Mouse (Mus musculus) adrenal gland (tissue): ENCODE data around the gene Il4.

Experiments used
- intact Hi-C: fragments of 180-260 bp; cut with DNase I; formaldehyde crosslinking; loops from one replicate; pipeline ENCODE4 v1.15.1; 2025

The Il4 gene

DNA sequence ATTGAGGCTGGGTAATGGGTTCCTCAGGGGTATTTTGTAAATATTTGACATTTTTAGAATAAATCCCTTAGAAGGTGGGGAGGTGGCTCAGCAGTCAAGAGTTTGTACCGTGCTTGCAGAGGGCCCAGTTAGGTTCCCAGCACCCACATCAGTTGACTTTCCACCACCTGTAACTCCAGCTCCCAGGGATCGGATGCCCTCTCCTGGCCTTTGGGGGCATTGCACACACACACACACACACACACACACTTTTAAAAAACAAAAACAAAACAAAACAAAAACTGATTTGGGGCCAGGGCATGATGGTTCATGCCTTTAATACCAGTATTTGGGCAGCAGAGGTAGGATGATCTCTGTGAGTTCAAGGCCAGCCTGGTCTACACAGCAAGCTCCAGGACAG is 5.7 kb upstream of the Il4 start:
- intact Hi-C loops: loop anchor here (5.0 kb wide), 1 partner anchor 87 kb away; no protein-coding TSS in a partner anchor

DNA sequence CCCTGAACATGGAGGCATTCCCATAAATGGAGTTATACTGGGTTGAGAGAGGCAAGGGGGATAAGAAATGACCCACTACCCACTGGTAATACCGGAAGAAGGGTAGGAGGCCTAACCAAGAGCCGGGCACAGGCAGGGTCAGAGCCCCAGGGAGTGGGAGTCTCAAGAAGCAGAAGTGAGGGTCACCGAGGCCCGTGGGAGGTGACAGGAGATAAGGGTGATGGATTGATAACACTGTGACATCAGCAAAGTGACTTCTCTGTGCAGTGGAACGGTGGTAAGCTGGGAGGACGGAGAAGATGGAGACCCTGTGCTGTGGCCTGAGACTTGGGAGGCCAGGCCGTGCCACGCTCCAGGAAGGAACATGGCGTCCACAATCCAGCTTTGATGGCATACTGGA is 5.1 kb upstream of the Il4 start:
- intact Hi-C loops: loop anchor here (5.0 kb wide), 1 partner anchor 86 kb away; no protein-coding TSS in a partner anchor

DNA sequence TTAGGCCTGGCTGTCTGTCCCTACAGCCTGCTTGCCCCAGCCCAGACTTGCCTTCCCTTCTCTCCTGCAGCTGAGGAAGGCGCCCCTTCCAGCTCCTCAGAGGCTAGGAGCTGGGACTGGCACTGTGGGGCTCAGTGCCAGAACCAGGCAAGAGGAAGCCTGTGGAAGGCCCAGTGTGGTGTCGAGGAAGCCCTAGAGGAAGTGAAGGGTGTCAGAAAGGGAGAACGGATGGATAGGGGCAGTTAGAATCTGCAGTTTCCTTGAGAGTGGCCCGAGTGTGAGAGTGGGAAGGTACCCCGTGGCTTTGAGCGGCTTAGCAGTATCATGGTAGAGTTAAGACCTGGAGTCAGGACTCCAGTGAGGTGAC is 4.0 kb upstream of the Il4 start:
- intact Hi-C loops: loop anchor here (5.0 kb wide), 1 partner anchor 85 kb away; no protein-coding TSS in a partner anchor

DNA sequence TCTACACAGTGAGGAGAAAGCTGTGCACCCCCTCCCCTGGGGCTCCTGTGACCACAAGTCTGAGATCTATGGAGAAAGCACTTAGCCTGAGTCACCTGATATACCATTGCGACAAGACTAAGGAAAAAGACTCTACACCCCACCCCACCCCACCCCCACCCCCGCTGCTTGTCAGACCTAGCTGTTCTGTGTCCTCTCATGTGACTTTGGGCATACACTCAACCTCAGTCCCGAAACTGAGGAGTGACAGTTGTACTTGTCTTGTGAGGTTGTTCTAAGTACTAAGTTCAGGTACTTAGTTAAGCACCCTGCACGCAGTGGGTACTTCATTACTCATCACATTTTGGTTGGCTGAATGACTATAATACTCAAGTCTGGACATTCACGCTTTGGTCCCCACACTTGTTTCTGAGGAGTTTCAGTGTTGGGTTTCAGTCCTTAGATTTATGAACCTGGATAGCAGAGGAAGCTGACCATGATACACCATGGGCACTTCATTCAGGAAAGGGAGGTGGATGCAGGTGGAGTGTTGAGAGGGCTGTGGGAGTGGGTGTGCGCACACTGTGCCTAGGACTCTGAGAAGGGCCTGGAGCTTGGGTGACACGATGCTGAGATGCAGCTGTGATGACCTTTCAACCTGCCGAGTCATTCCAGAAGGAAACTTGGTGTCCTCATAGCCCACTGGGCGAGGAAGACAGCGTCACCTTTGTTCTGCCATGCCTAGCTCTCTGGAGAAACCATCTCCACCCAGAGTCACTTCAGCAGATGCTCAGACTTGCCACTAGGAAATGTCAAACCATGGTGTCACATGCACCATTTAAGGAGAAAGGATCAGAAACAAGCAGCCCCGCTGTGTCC is 3.3 kb upstream of the Il4 start:
- intact Hi-C loops: loop anchor here (5.0 kb wide), 1 partner anchor 85 kb away; no protein-coding TSS in a partner anchor

DNA sequence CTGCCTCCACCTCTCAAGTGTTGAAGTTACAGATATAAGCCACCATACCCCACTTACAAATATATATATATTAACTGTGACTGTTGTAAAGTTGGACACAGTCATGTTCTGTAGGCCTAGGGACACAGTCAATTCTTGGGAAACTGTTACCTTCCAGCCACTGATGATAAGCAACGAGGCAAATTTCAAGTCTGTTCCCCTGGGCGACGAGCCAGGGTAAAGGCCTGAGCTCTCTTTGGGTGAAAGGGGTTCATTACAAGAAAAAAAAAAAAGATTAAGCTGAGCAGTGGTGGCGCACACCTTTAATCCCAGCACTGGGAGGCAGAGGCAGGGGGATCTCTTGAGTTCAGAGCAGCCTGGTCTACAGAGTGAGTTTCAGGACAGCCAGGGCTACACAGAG is 1.6 kb upstream of the Il4 start:
- intact Hi-C loops: loop anchor here (5.0 kb wide), 1 partner anchor 83 kb away; no protein-coding TSS in a partner anchor

DNA sequence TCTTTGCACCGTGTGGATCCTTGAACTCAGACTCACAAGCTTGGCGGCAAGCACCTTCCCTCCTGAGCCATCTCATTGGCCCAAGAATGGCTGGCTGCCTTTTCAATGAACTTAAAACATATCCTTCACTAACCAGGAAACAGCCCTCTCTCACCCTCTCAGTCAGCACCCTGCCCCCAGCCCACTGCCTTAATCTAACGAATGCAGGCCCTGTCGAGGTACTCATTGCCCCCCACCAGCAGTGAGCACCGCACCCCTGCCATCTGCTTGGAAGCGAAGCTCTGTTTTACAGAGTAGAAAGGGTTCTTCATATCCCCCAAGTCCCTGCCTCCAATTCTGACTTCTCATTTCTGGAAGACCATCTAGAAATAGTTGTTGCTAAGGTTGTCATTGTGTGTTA is 959 bp upstream of the Il4 start:
- intact Hi-C loops: no loop called here

DNA sequence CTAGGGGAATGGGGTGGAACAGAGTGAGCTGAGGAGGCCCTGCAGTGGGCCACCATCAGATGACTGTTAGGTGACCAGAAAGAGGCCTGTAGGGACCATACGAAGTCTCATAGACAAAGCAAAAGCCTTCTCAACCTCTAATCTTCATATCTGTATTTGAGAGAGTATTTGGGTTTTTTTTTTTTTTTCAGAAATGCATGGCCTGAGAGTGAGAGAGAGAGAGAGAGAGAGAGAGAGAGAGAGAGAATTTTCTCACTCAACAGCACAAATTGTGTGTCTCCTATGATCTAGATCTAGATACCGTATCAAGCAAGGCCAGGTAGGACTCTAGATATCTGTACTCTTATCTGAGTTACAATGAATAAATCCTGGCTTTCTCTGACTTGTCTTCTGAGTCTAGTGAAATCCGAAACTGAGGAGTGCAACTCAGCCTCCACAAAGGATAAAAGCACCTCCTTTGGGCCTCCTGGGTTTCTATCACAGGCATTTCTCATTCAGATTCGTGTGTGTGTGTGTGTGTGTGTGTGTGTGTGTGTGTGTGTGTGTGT is 833 bp downstream of the Il4 start:
- intact Hi-C loops: no loop called here

DNA sequence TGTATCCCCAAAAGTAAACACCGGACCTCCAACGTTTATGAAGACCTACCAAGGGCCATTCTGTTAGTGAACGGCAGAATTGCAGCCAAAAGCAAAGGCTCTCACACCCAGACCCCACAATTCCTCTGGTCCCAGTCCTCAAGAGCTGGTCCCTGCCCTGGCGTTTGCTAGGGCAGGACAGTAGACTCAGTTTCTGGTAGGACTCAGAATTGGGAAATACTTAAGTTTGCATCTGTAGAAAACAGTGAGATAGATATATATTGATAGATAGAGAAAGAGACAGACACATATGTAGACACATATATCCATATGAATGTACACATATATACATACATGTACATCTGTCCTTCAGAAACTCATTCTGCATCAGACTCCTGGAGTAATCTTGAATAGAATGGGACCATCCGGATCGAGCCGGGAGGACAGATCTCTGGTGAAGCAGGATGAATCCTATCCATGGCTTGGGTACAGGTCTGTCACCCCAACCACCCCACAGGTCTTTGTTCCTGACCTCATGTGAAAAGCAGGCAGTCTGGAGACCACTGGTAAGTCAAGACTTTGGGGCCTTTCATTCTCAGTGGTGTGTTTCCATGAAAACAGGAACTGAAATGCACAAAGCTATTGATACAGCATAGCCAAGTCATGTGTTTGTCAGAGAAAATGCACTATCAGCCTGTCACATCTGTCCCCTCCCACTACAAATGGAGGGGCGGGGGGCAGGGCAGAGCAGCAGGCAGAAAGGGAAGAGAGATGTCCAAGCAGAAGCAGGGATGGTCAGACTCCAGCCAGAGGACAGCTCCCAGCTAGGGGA is 1.5 kb downstream of the Il4 start:
- intact Hi-C loops: no loop called here

DNA sequence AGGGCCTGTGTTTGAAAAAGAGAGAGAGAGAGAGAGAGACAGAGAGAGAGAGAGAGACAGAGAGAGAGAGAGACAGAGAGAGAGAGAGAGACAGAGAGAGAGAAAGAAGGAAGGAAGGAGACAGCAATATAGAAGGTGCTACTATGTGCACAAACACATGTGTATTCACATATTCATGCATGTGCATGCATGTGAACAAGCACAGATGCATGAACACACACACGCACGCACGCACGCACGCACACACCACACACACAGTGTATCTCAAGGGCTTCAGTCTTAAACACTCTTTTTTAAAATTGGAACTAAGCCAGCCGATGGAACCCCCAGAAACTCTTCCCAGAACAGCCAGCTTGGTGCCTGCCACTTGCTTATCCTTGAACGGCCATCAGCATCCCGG is 2.9 kb downstream of the Il4 start:
- intact Hi-C loops: no loop called here

DNA sequence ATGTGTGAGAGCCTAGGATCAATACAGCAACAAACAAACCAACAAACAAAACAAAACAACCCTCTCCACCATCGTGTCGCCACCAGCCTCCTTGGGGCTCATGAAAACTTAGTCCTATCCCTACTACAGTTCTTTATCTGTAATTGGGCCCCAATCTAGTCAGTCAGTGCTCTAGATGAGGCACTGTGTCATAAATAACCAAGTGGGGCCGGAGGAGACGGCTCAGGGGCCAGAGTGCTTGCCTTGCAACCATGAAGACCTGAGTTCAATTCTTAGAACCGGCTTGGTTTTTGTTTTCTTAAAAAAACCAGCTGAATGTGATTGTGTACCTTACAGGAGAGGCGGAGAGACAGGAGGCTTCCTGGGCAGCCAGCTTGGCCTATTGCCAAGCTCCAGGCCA is 3.3 kb downstream of the Il4 start:
- intact Hi-C loops: no loop called here

DNA sequence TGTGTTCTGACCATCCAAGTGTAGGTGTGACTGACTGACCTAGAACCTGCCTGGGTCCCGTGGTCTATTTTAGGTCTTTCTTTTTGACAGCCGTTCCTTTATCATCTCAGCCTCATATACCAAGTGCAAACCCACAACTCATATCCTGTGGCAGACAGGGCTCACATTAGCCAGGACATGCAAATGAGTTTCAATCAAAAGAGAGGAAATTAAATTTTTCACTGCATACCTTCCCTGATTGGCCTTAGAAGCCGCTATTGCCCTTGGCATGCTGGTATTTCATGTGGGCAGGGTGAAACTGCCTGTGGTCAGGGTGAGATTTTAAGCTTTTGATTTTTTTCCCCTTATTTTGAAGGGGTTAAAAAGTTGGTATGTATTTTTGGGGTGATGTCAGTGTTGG is 8.8 kb downstream of the Il4 start:
- intact Hi-C loops: no loop called here

DNA sequence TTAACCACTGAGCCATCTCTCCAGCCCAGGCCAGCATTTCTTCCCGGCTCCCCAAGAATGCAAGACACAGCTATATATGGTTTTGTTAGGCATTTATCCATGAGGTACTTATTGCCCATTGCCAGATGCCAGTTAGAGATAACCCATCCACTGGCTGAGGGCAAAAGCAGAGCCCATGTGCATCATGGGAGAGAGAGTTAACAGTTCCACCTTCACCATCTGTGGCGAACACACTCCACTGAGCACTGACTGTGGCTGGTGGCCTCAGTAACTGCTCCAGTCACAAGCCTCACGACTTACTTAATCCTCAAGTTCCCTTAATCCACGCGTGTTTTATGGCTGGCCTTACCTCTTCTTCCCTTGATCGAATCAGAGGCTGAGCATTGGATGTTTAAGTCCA is 9.2 kb downstream of the Il4 start:
- intact Hi-C loops: no loop called here

DNA sequence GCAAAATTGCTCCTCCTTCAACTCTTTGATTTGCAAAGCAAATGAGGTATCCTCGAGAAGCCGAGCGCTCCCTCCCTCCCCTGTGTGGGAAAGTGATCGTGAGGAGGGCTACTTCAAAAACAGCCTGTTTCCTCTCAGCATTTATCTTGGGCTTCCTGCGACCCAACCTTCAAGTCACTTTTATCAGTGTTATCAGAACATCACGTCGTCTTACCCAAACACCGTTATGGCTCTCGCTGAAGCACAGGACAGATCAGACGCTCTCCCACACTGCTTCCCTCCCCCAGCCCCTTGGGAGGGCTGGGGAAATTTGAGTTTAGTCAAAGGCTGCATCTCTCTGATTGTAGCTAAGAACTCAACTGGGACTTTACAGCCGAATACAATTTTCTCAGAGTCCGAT is 12.9 kb downstream of the Il4 start:
- intact Hi-C loops: no loop called here

DNA sequence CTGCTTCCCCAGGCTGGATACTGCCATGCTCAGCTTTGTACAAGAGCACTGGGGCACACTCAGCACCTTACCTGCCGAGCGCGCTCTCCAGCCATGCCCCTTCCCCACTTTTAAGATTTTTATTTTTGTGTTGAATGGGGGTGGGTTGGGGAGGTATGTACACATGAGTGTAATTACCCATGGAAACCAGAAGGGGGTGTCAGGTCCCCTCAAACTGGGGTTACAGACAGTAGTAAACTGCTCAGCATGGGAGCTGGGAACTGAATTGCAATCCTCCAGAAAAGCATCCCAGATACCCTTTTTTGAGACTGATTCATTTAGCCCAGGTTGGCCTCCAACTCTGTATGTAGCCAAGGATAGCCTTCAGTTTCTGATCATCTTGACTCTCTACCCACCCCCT is 13.5 kb downstream of the Il4 start:
- intact Hi-C loops: no loop called here

DNA sequence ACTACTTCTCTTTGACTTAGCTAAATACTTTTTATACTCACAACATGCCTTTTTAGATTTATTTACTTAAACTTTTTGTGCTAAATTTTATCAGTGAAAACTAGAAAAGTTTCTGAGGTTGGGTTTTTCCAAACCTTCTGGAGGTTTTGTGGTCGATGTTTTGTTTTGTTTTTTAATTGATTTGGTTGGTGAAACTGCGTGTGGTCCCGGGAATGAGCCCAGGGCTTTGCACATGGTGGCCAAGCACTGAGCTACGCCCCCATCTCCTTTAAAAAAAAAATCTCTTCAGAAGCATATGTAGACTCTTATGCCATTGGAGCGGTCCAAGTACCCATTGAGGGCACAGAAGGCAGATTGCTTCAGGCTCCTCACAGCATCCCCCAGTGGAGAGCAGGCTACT is 27.4 kb downstream of the Il4 start:
- intact Hi-C loops: no loop called here

DNA sequence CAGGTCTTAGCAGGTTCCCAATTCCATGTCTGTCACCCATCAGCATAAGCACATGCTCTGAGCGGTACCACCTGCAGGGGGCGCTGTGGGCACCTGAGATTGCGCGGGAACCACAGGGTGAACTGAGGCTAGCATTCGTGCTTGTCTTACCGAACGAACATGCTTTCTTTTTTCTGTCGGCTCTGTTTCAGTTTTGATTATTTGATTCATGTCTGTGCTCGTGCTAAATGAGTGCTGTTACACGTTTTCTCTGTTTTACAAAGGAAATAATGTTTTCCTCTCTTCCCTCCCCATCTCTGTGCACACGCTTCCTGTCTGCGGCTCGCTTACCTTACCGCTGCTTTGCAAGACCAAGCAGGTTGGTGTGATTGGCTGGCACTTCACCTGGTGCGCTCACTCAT is 28.1 kb downstream of the Il4 start:
- intact Hi-C loops: loop anchor here (1.0 kb wide), 1 partner anchor 12 kb away; no protein-coding TSS in a partner anchor

DNA sequence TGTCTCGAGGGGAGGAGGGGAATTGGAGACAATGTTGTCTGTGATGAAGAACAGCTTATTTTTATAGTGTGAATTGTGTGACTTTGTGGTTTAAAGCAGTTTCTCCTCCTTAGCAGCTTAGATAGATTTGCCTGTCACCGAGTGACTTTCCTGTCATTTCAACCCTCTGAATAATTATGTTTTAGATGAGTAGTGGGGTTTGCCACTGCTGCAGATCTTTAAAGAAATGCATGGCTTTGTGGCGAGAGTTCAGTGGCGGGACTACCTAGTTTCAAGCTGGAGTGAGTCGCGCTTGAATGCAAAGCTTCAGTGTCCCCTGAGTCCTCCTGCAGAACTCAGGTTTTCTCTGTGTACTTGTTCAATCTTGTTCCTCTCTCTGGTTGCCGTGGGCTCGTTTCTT is 30.2 kb downstream of the Il4 start:
- intact Hi-C loops: loop anchor here (5.0 kb wide), 1 partner anchor 39 kb away; no protein-coding TSS in a partner anchor

DNA sequence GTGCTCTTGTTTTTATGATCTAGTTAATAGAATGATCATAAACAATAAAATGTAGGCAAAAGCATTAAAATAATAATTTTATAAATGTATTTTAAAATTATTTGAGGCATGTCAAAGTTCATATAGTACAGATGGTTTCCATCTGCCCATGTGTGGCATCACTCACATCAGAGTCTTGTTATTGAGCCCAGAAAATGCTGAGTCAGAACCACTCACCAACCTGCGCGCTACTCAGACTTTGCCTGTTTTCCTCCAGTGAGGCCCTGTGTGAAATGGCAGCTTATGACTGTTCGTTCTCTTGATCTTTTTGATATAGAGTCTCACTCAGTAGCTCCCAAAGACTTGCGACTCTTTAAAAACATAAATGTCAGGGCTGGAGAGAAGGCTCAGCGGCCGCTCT is 33.0 kb downstream of the Il4 start:
- intact Hi-C loops: loop anchor here (5.0 kb wide), 1 partner anchor 42 kb away; no protein-coding TSS in a partner anchor

DNA sequence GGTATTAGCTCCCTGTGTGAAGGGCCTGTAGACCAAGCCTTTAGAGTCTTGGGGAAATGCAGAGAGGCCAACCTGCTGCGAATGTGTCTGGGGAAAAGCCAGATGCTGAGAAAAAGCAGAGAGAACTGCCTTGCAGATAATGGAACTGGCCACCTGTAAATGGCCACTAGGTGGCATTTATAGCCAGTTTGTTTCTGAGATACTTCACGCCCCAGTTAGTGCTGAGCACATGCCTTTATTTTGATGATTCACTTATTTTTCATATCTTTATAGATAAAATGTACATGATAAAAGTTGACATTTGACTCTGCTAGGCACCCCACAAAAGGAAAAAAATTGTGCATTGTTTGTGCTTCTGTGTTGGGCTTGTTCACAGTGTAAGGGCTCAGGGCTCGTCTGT is 33.6 kb downstream of the Il4 start:
- intact Hi-C loops: loop anchor here (5.0 kb wide), 1 partner anchor 42 kb away; no protein-coding TSS in a partner anchor

DNA sequence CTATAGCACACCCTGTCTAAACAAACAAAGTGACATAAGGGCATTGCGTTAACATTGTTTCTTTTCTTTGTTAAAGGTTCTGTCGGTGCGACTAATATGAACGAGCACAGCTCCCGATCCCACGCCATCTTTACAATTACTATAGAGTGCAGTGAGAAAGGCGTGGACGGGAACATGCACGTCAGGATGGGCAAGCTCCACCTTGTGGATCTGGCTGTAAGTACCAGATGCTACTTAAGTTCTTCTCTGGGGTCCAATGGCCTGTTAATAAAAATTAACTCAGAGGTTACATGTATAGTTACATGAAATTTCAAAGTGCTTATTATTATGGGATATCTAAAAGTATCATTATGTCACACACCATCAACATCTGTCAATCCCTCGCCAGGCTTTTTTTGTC is 35.3 kb downstream of the Il4 start:
- intact Hi-C loops: no loop called here

DNA sequence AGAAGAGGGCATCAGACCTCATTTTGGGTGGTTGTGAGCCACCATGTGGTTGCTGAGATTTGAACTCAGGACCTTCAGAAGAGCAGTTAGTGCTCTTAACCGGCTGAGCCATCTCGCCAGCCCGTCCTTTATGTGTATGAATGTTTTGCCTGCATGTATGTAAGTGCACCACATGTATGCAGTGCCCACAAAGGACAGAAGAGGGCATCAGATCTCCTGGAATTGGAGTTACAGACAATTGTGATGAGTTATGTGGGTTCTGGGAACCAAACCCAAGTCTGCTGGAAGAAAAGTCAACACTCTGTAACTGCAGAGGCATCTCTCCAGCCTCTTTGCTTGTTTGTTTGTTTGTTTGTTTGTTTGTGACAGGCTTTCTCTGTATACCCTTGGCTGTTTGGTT is 37.9 kb downstream of the Il4 start:
- intact Hi-C loops: no loop called here
